Mouse (Mus musculus) splenic B cell, adult 2 months (primary cell): ENCODE data around the gene Camk2d.
A peak's percentile ranks its signal among the peaks of the same experiment; 100 is the strongest.

Experiments used
- DNase-seq: peaks from one replicate; pipeline ENCODE4 v3.0.0-alpha.2; 2011; ENCODE audit warnings: low read depth, low spot score
- H3K27me3 ChIP-seq: 2 replicates; pipeline ENCODE4 v1.6.1; 2012; ENCODE audit warnings: mild to moderate bottlenecking, low read length, moderate library complexity, mixed read lengths; ENCODE audit not compliant: control insufficient read depth, poor library complexity, insufficient read depth, severe bottlenecking
- H3K36me3 ChIP-seq: 2 replicates; pipeline ENCODE4 v1.6.1; 2012; ENCODE audit warnings: mild to moderate bottlenecking, low read length, moderate library complexity, mixed read lengths; ENCODE audit not compliant: control insufficient read depth, poor library complexity, insufficient read depth, severe bottlenecking

Camk2d gene

DNA sequence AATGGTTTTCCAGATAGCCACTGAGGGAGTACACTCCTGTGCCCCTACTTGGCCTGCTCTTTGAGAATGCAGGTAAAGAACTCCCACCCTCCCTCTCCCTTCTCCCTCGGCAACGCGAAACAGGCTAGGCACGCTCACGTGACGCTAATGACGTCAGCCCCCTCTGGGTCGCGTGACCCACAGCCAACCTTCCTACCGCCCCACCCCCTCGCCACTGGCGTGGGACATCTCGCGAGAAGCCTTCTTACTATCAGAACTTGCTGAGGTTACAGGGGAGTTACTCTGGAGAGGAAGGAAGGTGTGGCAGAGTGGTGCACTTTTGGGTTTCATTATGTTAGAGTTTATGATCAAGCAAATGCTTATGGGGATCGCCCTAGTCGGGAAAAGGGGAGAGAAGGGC, at the start of gene Camk2d:
Camk2d (plus strand) TSS at position 217 of the 400 bp plus-strand sequence.
- peak; percentile 100 for DNase-seq
- H3K36me3 ChIP-seq: 0 out of 2 replicates have a peak, but pooled peaks cover 2% of the 10 kb centered on the region
- H3K27me3 ChIP-seq: no peaks in the 10 kb centered on the region

DNA sequence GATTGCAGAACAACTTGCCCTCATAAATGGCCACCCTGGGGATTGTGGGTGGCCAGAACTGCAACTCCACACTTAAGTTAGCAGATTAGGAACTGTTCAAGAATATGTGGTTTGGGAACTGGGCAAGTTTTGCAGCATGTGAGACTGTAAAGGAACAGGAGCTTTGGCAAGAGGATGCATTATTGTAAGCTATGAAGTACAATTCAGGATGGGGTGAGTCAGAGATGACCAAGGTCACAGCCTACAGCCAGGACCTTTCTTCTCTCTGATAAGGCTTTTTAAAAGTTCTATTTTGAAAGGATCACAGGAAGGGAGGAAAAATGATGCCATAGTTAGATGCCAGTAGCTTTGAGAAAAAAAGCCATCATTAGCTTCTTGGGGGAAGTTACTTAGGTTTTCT, 48.2 kb upstream of the Camk2d start:
- Histone ChIP-seq H3K36me3 (no peaks in the 10 kb centered on the region), H3K27me3 (no peaks in the 10 kb centered on the region)
- DNase-seq: no peak

DNA sequence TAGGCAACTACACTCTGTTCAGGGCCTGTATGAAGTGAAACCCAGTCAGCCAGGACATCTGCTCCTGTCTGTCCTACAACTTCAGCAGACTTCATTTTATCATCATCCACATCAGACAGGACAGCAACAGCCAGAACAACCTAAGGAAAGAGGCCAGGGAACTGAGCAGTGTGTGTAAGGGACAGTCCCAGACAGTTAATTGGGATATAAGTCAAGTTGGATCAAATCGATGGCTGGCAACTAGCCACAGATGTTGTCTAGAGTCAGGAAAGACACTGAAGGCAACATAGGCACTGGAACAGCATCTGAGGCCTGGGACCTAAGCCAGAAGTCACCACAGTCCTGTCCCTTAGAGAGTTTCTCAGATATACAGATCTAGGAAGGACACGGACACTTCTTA, 32.5 kb upstream of the Camk2d start:
- Histone ChIP-seq H3K27me3 (no peaks in the 10 kb centered on the region), H3K36me3 (no peaks in the 10 kb centered on the region)
- no peak for DNase-seq

DNA sequence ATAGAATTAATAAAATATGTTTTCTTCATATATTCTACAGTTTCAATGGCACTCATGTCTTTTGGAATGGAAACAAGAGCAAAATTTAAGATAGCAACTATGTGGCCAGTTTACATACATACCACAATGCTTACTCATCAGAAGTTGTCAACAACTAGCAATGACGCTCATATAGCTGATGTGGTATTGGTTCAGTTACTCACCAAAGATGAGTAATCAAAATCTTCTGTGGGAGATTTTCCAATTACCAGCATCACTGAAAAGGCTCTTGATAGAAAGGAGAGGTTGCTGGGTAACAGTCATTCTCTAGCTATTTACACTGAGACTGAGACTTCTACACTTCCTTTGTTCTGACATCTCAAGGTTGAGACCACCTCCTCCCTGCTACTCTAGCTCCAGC, 25.5 kb upstream of the Camk2d start:
- Histone ChIP-seq H3K27me3 (no peaks in the 10 kb centered on the region), H3K36me3 (no peaks in the 10 kb centered on the region)
- DNase-seq: no peak

DNA sequence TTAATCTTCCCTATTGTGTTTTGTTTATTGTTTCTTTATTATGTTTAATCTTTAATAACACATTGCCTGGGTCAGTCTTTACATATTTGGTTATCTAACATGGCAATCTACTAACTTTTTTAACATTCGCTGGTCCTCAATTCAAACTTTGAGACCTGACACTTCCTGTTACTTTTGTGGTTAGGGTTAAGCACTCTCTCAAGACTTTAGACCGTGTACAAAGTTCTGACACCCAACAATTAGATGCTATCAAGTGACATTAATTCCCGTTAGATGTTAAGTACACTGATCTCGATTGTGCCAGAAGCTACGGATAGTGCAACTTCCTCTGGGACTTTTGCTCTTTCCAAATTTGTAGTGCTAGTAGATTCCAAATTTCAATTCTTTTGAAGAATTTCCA, 23.2 kb upstream of the Camk2d start:
- Histone ChIP-seq H3K27me3 (no peaks in the 10 kb centered on the region), H3K36me3 (no peaks in the 10 kb centered on the region)
- DNase-seq: no peak

DNA sequence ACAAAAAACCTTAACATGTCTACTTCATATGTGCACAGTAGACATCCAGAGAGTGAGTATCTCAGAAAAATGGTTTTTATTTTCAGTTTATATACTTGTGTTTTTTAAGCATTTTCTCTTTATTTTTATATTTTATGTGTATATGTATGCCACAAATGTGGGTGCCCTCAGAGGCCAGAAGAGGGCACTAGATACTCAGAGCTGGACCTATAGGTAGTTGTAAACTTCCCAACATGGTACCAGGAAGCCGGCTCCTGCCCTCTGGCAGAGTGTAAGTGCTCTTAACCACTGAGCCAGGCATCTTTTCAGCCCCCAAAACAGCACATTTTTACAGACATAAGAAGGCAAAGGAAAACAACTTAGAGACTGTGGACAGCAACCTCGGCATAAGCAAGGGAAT, 20.2 kb upstream of the Camk2d start:
- H3K27me3 ChIP-seq: no peaks in the 10 kb centered on the region
- DNase-seq: peak; percentile 60
- H3K36me3 ChIP-seq: no peaks in the 10 kb centered on the region

DNA sequence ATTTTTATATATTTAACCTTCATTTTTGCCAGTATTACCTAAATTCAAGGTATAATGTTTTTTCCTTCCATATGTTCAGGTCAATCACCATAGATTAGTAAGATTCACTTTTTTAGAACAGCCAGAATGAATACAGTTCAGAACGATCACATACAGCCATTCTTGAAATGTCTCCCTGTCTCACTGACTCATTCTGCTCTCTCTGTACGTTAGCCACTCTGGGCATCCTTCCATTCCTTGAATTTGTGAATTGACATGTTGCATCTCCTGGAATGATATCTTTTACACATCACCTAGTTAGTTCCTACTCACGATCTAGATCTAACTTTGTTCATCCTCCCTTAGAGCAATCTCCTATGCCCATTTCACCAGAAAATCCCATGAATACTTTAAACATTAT, 10.0 kb upstream of the Camk2d start:
- Histone ChIP-seq H3K36me3 (no peaks in the 10 kb centered on the region), H3K27me3 (no peaks in the 10 kb centered on the region)
- DNase-seq: no peak

DNA sequence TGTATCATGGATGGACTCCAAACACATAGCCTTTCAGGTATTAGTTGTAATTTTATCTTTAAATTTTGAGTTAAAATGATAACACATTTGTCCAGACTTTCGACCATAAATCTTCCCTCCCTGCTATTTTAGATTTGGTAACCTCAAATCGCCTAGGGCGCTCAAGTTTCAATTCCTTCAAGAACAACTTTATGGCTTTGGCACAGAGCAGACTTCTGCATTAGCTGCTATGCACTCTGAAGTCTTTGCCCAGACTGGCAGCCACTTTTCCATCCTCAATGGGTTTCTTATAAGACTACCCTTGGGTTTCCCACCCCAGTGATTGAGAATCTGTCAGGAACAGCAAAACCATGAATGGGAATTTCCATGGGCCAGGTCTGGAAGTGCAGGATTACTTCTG, 8.6 kb upstream of the Camk2d start:
- Histone ChIP-seq H3K36me3 (no peaks in the 10 kb centered on the region), H3K27me3 (no peaks in the 10 kb centered on the region)
- DNase-seq: no peak

DNA sequence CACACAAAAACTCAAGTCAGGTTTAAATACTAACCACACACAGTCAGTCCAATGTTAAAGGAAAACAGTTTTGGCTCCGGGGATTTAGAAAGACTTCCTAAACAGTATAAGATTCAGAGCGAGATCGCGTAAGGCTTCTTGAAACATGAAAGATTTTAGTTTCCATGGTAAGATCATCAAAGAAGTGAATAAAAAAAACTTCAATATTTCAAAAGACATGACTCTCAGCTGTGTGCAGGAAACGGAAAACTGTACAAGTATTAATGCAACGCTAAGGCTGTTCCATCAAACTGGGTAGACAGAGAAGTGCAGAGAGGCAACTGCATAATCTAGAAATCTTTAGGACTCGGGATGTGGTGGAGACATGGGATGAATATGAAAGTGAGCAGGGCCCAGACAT, 6.5 kb upstream of the Camk2d start:
- H3K36me3 ChIP-seq: no peaks in the 10 kb centered on the region
- no peaks in the 10 kb centered on the region for H3K27me3 ChIP-seq
- DNase-seq: no peak

DNA sequence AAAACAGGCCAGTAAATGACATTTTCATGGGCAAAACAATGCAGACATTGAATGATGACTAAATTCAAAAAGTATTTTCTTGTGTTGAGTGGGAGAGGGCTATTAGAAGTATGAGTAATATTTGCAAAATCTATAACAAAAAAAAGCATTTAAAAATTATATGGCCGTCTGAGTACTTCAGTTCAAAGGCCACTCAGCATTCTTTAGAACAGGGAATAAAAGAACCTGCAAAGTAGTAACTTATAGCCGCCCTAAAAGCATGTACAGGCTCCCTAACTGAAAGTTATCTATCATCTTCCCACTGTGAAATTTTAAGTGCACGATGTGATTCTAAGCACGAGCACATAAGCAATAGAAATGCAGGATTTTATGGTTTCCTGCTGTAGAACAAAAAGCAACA, 646 bp upstream of the Camk2d start:
- H3K36me3 ChIP-seq: 0 out of 2 replicates have a peak, but pooled peaks cover 2% of the 10 kb centered on the region
- no peaks in the 10 kb centered on the region for H3K27me3 ChIP-seq
- no peak for DNase-seq

DNA sequence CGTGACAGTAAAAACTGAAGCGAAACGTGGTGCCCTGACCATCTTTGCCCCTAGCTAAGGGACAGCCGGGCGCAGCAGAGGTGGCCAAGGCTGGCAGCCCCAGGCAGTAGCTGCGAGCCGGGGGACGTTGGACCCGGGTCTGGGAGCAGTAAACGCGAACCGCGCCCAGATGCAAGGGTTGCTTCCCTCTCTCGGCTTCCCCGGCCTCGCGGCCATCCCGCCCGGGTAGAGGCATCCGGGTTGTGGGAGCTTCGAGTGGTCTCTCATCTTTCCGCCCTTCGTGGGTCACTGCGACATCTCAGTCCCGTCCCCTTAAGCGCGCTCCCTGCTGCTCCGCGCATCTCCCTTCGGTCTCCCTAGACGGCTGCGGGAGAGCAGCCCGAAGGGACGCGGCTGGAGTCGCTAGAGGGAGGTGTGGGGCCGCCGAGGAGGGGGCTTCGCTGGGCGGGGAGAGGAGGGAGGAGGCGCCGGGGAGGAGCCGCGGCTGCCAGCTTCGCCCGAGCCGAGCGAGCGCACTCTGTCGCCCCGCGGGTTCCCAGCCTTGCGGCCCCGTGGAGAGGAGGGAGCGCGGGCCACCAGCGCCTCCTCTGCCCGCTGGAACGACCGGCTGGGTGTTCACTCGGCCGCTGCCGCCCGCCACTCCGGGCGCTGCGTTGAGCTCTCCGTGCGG, 524 bp downstream of the Camk2d start:
- no peaks in the 10 kb centered on the region for H3K27me3 ChIP-seq
- peak; percentile 88 for DNase-seq
- H3K36me3 ChIP-seq: 0 out of 2 replicates have a peak, but pooled peaks cover 2% of the 10 kb centered on the region

DNA sequence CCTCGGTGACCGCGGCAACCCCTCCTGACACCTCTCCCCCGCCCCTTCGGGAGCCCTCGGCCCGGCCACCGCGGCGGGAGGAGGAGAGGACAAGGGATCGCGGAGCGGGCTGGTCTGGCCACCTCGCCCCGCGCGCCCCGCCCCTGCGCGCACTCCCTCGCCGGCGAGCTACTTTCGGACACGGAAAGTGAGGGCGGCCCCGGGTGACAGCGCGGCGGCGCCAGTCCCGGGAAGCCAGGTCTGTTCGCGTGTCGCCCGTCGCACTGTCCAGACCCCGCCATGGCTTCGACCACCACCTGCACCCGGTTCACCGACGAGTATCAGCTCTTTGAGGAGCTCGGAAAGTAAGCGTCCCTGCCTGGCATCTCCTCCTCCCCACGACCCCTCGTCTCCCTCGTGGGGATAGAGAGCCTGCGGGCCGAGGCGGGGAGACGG, 1.1 kb downstream of the Camk2d start:
- no peak for DNase-seq

DNA sequence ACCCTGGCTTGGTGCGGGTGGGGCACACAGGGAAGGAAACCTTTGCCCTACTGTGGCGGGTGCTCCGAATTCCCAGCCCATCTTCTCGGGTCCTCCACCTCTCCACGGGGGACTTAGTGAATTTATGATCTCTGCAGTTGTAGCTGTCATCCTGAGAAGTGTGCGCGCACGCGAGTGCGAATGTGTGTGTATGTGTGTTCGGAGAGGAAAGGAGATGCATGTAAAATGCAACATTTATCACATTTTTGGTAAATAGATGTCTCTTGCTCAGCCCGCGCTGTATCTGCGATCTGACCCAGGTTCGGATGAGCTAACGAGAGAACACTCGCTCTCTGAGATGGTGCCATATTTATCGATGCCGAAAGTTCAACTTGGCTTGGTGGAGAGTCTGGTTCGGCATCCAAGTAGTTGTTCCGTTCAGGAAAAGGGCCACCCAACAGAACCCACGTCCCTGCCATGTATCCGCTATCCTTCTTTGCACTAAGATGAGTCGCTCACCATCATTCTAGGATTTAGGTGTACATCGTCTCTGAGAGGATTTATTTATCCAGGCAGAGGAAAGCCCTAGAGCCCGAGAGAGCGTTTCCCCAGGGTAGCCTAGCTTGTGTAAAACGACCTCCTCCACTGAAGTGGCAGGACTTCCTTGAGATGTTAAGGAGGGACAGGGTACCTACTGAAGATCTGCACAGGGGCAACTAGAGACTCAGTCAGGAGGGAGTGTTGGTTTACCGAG, 1.7 kb downstream of the Camk2d start:
- peak; percentile 54 for DNase-seq
- Histone ChIP-seq H3K27me3 (no peaks in the 10 kb centered on the region), H3K36me3 (peaks cover 6% of the 10 kb centered on the region; the same call in 1 of the 2 replicates)

More for the DNA sequence above, 1.1 kb downstream of the Camk2d start:
- peaks cover 2% of the 10 kb centered on the region; the same call in 1 of the 2 replicates for H3K36me3 ChIP-seq
- no peaks in the 10 kb centered on the region for H3K27me3 ChIP-seq

DNA sequence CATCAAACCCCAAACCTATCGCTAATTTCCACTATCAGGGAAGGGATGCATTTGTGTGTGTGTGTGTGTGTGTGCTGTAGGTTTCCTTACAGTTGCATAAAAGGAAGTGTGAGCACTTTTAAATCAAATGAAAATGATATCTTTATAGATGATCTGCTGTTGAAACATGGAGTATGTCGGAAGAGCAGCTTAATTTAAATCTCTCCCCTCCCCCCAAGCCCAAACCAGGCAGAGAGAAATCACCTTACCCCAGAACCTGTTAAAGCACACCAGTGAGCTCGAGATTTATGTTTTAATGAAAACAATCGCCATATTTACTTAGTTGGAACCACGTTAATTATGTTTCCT, 2.2 kb downstream of the Camk2d start:
- no peaks in the 10 kb centered on the region for H3K27me3 ChIP-seq
- peaks cover 6% of the 10 kb centered on the region; the same call in 1 of the 2 replicates for H3K36me3 ChIP-seq
- no peak for DNase-seq

DNA sequence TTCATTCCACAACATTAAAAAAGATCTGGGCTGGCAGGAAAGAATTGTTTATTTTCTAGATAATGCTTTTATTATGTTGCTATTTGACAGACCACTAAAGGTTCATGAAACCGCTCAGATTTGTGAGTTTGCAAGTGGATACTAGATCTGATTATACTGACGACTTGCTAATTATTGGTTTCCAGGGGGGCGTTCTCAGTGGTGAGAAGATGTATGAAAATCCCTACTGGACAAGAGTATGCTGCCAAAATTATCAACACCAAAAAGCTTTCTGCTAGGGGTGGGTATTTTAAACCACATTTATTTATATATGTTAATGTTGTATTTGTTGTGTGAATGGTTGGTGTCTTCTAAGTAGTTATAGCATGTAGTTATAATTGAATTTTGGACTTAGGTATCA, 2.8 kb downstream of the Camk2d start:
- no peak for DNase-seq
- H3K36me3 ChIP-seq: peaks cover 6% of the 10 kb centered on the region; the same call in 1 of the 2 replicates

More for the DNA sequence above, 2.8 kb downstream of the Camk2d start:
- H3K27me3 ChIP-seq: no peaks in the 10 kb centered on the region
